Mouse (Mus musculus) left cerebral cortex, postnatal 36 days (tissue): ENCODE results near the gene Vstm4. TPM values are rescaled to one million over a fixed set of nuclear protein-coding genes. Genes with fewer than 3 reads are reported as not detected.

ENCODE experiments used
- DNase-seq, 2 experiments: peaks; one replicate each; pipeline ENCODE4 v3.0.0; 2021 to 2022; ENCODE audit warnings: low spot score in 2 of 2, mixed read lengths in 1 of 2
- intact Hi-C: fragments of 180-260 bp; cut with DNase I; formaldehyde crosslinking; loops from one replicate; pipeline ENCODE4 v1.15.1; 2025
- total RNA-seq, 2 experiments: library from RNA; stranded (reverse); gene quantifications; 2 replicates each; pipeline ENCODE4 v1.2.3; 2021

Vstm4 gene
- total RNA-seq, 2 experiments from 2014 or later, result 3.1 to 4.5 TPM

DNA sequence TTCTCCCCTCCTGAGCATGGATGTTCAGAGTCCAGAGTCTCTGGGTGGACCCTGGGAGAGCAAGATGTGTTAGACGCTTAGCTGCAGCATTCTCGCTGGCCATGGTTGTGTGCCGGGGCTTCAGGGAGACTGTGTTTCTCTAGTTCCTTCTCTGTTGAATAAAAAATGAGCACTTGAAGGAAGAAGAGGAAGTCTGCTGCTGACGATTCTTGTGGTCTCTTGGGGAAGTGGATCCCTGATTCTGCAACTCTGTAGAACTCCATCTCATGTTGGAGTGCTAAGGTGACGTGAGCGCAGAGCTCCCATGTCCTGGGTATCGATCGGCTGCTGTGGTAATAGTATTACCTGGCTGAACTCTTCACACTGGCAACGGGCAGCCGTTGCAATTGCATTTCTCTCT lies 75.2 kb downstream of the Vstm4 start:
- no peak for DNase-seq
- intact Hi-C loops, result no loop called here

DNA sequence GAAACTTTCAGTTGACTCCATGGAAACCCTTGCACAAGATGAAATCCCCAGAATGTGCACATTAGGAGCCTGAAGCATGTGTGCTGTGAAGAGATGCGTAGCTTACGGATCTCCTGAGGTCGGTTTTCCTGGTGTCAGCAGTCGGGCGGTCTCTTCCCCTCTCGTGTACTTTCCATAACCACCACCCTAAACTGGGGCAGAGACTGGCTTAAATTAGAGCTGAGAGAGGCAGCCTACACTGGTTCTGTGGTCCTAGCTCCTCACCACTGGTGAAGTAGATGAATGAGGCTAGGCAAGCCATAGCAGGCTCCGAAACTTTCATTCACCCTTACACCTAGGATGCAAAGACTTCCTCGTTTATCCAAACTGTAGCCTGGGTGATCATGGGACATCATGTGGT lies 75.7 kb downstream of the Vstm4 start:
- intact Hi-C loops, result no loop called here
- DNase-seq, result peak in 1 of 2 experiments; percentile 15

DNA sequence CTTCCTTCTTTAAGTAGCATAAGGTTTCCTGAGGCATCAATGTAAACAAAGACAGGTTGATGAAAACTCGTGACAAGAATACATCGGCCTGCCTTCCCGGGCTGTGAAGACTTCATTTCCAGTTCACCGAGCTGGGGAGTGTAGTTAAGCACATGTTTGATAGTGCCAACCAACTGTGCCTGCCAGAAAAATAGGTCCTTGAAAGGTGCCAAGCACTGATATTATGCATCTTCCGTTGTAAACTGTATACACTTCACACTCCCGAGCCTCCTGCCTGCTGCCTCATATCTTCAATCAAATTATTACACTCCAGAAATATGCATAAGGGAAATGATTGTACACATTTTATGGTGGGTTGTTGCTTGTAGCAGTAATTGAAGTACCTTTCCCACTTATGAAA lies 77.5 kb downstream of the Vstm4 start:
- intact Hi-C loops, result no loop called here
- DNase-seq, result no peak

DNA sequence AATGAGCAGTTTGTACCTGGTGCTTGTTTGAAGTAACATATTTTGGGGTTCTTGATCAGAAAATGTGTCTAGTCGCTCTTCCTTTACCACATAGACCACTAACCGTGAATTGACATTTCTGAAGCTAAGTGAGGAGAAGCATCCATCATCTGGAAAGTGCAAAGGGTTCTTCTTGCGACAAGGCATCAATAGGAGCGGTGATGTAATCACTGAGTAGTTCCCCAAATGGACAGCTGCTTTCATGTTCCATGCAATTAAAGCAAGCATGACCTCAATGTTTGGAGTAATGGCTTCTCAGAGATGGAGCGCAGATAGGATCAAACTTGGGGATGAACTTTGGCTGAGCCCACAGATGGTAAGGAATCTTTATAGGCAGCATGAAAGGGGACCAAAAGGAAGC lies 82.7 kb downstream of the Vstm4 start:
- intact Hi-C loops, result no loop called here
- no peak for DNase-seq

DNA sequence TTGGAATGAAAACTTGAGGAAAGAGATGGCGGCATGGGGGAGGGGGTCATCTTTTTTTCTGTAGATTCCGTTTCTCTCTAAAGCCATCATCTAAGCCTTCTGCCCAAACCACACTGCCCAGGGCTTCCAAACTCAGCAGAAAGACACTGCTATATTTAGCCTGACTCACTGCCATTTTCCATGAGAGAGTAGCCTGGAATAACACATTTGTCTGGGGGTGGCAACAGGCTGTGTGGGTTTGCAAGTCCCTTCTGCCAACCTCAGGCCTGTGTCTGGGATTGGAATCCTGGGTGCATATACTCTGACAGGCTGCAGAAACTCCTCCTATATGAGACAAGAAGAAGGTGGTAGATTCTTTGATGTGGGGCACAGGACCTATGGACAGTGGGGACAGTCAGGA lies 91.0 kb downstream of the Vstm4 start:
- intact Hi-C loops, result no loop called here
- peak; percentile 39 to 56 for DNase-seq

DNA sequence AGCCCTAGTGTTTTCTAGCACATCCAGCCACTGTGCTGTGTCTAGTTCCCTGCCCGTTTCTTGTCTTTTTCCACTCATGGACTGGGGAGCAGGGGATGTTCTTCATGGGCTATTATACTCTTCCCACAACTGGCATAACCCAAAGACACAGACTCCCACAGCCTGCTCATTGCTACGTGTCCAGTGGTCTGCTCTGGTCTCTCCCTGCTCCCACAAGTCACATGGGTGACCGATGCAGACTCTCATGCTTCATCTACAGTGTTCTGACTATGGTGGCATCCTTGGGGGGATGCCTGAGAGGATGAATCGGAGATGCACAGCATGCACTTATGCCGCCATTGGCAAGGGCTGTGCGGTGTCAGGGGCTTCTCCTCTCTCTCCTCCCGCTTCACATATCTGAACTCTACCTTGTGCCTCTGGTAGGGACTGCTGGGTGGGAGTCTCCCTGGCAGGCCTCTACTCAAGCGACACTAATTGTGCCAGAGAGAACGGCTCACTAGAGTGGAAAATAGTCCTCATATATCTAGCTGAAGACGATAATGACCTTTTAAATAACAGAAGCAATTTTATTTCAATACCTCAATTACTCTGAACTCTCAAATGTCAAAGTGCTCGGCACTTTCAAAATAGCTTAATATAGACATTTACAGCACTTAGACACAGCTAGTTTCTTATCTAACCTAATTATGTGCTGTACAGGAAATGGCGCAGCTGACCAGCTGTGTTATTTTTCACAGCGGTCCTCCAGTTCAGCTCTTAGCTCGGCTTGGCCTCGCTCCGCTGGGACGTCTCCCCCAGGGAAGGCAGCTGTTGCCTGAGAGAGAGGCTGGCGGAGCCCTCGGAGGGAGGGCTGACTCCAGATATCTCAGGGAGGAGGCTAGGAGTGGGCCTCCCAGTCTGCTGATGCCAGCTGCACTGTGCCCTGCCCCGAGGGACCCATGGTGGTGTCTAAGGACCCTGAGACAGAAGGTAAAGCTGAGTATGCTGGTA lies 94.1 kb downstream of the Vstm4 start:
- intact Hi-C loops, result no loop called here
- DNase-seq, result peak in 1 of 2 experiments; percentile 10

DNA sequence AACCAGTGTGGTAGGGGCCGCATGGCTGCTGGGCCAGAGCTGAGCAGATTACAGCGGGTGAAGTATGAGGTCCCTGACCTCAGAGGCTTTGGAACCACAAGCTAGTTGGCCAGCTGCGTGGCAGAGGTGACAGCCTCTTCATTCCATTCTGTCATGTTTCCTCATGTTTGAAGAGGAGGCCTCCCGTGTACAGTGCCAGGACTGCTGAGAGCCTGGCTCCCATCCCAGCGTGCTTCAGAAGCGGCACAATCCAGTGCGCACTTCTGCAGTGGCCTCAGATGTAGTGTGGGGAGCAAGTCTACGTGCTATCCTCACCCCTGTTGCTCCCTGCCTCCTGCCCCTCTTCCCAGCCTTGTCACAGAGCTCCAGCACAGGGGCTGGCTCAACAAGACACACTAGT lies 99.9 kb downstream of the Vstm4 start:
- DNase-seq, result no peak
- intact Hi-C loops, result no loop called here

DNA sequence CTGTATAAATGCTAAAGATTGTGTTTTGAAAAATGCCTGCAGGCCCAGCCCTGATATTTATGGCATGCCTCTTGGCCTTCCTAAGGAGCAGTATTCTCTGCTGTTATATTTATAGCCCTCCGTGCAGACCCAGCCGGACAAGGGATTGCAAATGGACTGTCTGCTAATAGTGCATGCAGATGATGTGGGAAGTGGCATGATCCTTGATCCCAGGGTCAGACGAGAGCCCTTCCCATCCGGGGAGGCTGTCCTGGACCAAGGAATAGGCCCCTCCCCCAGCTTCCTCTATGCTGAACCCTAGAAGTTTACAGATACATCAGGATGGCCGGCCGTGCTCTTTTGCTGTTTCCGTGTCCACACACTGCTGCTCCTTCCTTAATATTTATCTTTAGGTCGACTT lies 102.1 kb downstream of the Vstm4 start:
- intact Hi-C loops, result no loop called here
- no peak for DNase-seq

DNA sequence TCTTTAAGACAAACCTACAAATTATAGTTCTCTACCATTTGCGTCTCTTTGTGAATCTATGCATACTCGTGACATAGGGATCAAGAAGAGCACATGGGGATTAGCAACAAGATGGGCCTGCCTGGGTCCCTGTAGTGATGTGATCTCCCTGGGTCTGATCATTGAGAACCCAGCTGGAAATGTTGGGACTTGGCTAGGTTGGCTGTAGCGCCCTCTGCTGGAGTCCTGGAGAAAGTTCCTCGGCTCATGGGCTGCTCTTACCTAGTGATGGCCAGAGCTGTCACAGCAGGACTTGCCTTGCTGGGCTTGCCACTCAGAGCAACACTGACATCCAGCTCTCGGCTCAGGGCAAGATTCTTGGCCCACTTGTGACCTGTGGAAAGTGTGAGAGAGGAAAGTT lies 103.9 kb downstream of the Vstm4 start:
- intact Hi-C loops, result loop anchor here (5.0 to 10.0 kb wide), 3 partner anchors 188 to 353 kb away; no protein-coding TSS in a partner anchor
- peak; percentile 61 to 70 for DNase-seq

DNA sequence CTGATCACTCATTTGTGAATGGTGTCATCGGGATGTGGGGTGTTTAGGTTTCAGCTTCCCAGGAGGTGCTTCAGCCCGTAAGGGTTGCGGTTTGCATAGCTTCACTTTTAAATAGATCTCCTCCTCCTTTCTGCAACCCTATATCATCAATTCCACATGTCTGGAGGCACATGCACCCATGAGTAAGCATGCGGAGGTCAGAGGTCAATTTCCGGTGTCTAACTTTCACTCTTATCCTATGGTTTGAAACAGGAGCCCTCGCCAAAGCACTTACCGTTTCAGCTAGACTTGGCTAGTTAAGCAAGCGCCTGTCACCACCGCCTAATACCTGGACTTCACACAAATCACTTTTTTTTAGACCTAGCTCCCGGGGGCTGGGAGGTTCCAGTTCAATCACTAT lies 108.2 kb downstream of the Vstm4 start:
- intact Hi-C loops, result loop anchor here (5.0 to 10.0 kb wide), 3 partner anchors 192 to 357 kb away; no protein-coding TSS in a partner anchor
- DNase-seq, result no peak

DNA sequence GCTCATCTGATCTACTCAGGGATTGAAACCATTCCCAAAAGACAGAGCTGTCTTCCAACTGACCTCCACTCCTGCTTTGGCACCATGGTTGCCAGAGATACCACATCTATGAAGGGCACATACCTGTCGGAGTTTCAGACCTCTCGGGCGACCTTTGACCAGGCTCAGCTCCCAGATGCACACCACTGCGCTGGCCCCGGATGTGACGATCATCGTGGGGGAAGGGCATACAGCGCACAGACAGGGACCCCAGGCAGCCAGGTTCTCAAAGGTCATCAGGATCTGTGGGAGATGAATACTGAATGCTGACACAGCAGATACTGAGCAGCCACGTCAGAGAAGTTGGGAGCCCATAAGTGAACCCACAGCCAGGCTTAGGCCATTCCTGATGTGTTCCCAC lies 114.1 kb downstream of the Vstm4 start:
- DNase-seq, result no peak
- intact Hi-C loops, result no loop called here

DNA sequence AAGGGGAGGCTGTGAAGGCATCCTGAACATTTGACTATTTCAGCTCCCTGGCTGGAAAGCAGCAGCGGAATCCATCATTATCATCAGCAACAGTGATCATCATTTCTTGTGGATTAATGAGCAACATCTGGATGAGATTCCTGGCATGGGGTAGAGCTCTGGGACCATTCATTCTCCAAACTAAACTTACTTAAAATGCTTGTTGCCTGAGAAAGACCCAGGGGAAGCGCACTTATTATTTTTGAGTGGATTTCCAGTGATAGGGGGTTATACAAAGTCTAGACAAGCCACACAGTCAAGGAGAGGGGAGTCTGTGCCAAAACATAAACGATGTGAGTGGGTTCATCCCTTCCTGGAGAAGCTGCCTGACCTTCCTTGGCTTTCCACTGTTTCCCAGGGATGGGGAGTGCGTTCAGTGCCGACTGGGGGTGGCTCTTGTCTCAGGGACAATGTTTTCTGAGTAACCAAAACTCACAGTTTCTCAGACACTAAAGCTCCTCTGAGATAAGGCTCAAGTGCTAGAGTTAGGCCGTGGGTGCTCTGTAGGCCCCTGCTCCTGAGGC lies 127.7 kb downstream of the Vstm4 start:
- intact Hi-C loops, result no loop called here
- DNase-seq, result no peak

DNA sequence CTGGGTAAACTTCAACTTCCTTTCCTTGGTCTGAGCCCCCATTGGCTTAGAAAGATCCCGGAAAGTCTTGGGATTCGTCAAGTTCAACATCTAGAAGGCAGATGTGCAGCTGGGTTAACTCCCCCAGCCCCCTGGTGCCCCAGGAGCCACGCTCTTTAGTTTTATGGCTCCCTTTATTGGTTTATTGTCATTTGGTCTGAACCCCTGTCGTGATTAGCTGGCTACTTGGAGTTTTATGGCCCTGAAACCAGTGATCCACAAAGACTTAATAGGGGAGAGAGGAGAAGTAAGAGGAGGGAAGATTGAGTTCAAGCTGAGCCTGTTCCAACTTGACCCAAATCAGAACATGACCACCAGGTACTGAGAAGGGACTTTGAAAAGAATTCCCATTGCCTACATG lies 130.1 kb downstream of the Vstm4 start:
- no peak for DNase-seq
- intact Hi-C loops, result no loop called here

Other genes with a start within 250 kb of the Vstm4 start
- under 1 TPM; 0.11 to 0.35 TPM for gene 3425401B19Rik, start 171.5 kb upstream of the Vstm4 start, total RNA-seq
- gene Tmem273, start 70.8 kb upstream of the Vstm4 start, total RNA-seq, result under 1 TPM; 0.61 to 0.76 TPM
- not detected for gene Fam170b, start 22.8 kb upstream of the Vstm4 start, total RNA-seq
- under 1 TPM; 0.37 to 0.43 TPM for gene Lrrc18, start 134.6 kb downstream of the Vstm4 start, total RNA-seq